Mouse (Mus musculus) bone marrow macrophage, adult 2 months (primary cell): ENCODE data around the gene 4931422A03Rik.

Experiments used
- CTCF ChIP-seq: IDR thresholded peaks from 2 replicates; pipeline ENCODE4 v1.5.1; 2012; ENCODE audit warnings: low read depth, mild to moderate bottlenecking, low read length, moderate library complexity
- POLR2A ChIP-seq: IDR thresholded peaks from 2 replicates; pipeline ENCODE4 v1.6.1; 2012; ENCODE audit warnings: mild to moderate bottlenecking, low read depth, low read length, borderline replicate concordance

GRCm38 (mm10) chr2:103931511-103931911 lies 96.7 kb downstream of the 4931422A03Rik start:
- no peak for TF ChIP-seq CTCF
- TF ChIP-seq POLR2A = no peak
